Mouse (Mus musculus) G1E (cell line): ENCODE measurements at regions not wholly inside any gene's neighbourhood (a gene's known extent, or its start where the extent isn't known, plus 50 kb on each side); places are given as distances from the start of the nearest gene placed in this dataset.

Experiments used
- CTCF ChIP-seq: IDR thresholded peaks from 2 replicates; pipeline ENCODE4 v1.5.1; 2012; ENCODE audit warnings: low read depth, low read length, inconsistent platforms, mixed read lengths
- GATA1 ChIP-seq: IDR thresholded peaks from 2 replicates; pipeline ENCODE4 v1.6.1; 2012; ENCODE audit warnings: borderline replicate concordance, low read length, inconsistent platforms, mixed read lengths
- GATA2 ChIP-seq: IDR thresholded peaks from 2 replicates; pipeline ENCODE4 v1.6.1; 2012; ENCODE audit warnings: low read depth, low read length, inconsistent platforms, borderline replicate concordance
- TAL1 ChIP-seq: conservative IDR thresholded peaks from 2 replicates; pipeline ENCODE4 v1.6.1; 2012; ENCODE audit warnings: low read depth, low read length, inconsistent platforms, mixed read lengths

GRCm38 (mm10) chr4:88940670-88941069, 60.7 kb upstream of the Ifne start:
- TF ChIP-seq CTCF (no peak), TAL1 (no peak), GATA1 (no peak), GATA2 (no peak)
